Mouse (Mus musculus) forebrain, embryonic 14.5 days (tissue): Measurements from ENCODE around the gene Ten1. TPM values are rescaled to one million over a fixed set of nuclear protein-coding genes. Genes with fewer than 3 reads are reported as not detected.

Experiments
- ATAC-seq: fragments of 200-750 bp; cut with Nextera tagmentation; 2 replicates; pipeline ENCODE4 v1.8.0; 2017; ENCODE audit warnings: mild to moderate bottlenecking, moderate library complexity
- DNase-seq: peaks from one replicate; pipeline ENCODE4 v3.0.0-alpha.2; 2015; ENCODE audit warnings: low spot score
- H3K27ac ChIP-seq: fragments of 300-500 bp; sonication (generic); 2 replicates; pipeline ENCODE4 v1.5.1; 2014; ENCODE audit warnings: low read depth, mild to moderate bottlenecking, control low read depth, low read length, moderate library complexity
- H3K27me3 ChIP-seq: fragments of 300-500 bp; sonication (generic); replicated peaks from 2 replicates; pipeline ENCODE4 v1.6.1; 2014; ENCODE audit warnings: low read length, control low read depth, mixed read lengths; ENCODE audit not compliant: control insufficient read depth, insufficient read depth
- H3K36me3 ChIP-seq: fragments of 300-500 bp; sonication (generic); 2 replicates; pipeline ENCODE4 v1.6.1; 2014; ENCODE audit warnings: low read length, control low read depth; ENCODE audit not compliant: control insufficient read depth, insufficient read depth
- H3K4me1 ChIP-seq: fragments of 300-500 bp; sonication (generic); 2 replicates; pipeline ENCODE4 v1.6.1; 2014; ENCODE audit warnings: antibody characterized with exemption, low read length, control low read depth; ENCODE audit not compliant: control insufficient read depth, insufficient read depth
- H3K4me2 ChIP-seq: fragments of 300-500 bp; sonication (generic); 2 replicates; pipeline ENCODE4 v1.6.1; 2014; ENCODE audit warnings: mild to moderate bottlenecking, control low read depth, low read length
- H3K4me3 ChIP-seq: fragments of 300-500 bp; sonication (generic); 2 replicates; pipeline ENCODE4 v1.5.1; 2014; ENCODE audit warnings: low read depth, low read length, control low read depth
- H3K9ac ChIP-seq: fragments of 300-500 bp; sonication (generic); 2 replicates; pipeline ENCODE4 v1.6.1; 2014; ENCODE audit warnings: mild to moderate bottlenecking, low read length, control low read depth, moderate library complexity
- H3K9me3 ChIP-seq: fragments of 300-500 bp; sonication (generic); replicated peaks from 2 replicates; pipeline ENCODE4 v1.6.1; 2016; ENCODE audit warnings: low read length, control low read depth, mixed read lengths; ENCODE audit not compliant: control insufficient read depth
- WGBS: fragments of 180-500 bp; shearing (Covaris S2); extraction: QIAGEN DNeasy Blood & Tissue Kit; methylation state at CpG from one replicate; pipeline ENCODE4 v1.1.7; 2014; 5-methylcytosine and 5-hydroxymethylcytosine counted together
- polyA plus RNA-seq: library from polyadenylated mRNA; unstranded; fragments of >200 nt; fragmentation: Nextera tagmentation; extraction: Ambion mirVana; gene quantifications from 2 replicates; pipeline ENCODE4 v1.2.1, GENCODE M21; 2014

Ten1 gene
- polyA plus RNA-seq: 81.8 and 83.2 TPM in 2 replicates

DNA sequence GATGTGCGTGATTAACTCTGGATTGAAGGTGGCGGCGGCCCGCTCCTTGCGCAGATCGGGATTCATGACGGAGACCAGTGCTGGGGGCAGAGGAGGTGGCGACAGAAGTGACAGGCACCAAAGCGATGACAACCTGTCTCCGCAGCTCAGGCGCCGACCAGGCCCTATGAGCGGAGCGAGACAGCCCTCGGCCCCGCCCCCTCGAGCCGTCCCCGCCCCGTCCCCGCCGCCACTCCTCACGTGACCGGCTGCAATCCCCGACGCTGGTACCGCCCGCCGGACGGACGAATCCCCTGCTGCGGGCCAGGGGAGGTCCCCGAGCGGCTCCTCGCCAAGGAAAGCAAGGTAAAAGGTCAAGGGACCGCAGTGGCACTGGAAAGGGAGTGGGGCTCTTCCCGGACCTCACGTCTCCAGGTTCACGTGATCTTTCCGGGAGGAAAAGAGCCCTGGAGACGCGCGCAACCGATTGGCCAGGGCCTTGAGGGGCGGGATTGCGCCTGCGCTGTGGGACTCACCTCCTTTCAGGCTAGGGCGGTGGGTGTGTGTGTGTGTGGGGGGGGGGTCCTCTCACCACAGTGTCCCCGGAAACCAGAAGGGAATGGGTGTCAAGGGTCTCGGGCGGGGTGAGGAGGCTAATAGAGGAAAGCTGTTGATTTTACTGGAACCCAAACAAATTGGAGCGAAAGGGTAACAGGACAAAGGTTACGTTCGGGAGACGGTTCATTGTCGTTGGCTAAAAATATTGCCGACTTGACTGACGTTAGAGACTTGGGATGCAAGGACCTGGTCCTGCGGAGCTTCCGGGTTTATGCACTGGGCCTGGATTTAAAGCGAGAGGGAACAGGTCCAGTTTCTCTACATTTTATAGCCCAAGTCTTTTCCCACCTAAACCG, at the start of gene Ten1, which contains the start of gene Acox1:
TSS of gene Ten1 (plus strand) at position 217 of the 893 bp plus-strand sequence.
TSS of gene Acox1 (minus strand) at position 407 of the 893 bp plus-strand sequence.
- peak within 1 kb of the TSS; percentile 74 for H3K4me3 ChIP-seq
- no peaks in the 10 kb centered on the region for H3K9me3 ChIP-seq
- H3K4me1 ChIP-seq: peaks cover 13% of the 10 kb centered on the region
- H3K27ac ChIP-seq: peak within 1 kb of the TSS; percentile 93
- DNase-seq (peak; percentile 98), ATAC-seq (peak; percentile 99)
- H3K9ac ChIP-seq: peak within 1 kb of the TSS; percentile 88
- WGBS: under 1% methylated on average over 62 of the region's 62 CpGs
- 0 out of 2 replicates have a peak, but pooled peaks cover 9% of the 10 kb centered on the region for H3K36me3 ChIP-seq
- H3K27me3 ChIP-seq: no peaks in the 10 kb centered on the region
- peak within 1 kb of the TSS; percentile 74 for H3K4me2 ChIP-seq

DNA sequence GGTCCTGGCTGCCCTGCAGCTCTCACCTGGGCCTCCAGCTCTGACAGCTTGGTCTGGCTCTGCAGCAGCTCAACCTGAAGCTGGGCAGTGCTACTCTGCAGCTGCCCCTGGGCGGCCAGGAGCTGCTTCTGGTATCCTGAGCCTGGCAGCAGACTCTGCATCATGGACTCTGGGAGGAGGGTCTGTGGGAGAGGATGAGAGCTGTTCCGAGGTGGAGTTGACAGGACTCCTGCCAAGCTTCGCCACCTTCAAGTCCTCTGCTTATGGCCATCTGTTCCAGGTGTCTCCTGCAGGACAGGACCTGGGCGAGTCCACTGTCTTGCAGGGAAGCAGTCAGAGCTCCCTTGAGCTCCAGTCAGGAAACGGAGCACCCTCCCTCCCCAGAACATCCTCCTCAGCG, 49.3 kb upstream of the Ten1 start:
- H3K27ac ChIP-seq: no peak overlapping the region
- no peaks in the 10 kb centered on the region for H3K4me1 ChIP-seq
- 90% methylated on average over 6 of the region's 6 CpGs for WGBS
- H3K4me3 ChIP-seq: no peak overlapping the region
- H3K4me2 ChIP-seq: no peak overlapping the region
- H3K9me3 ChIP-seq: no peaks in the 10 kb centered on the region
- ATAC-seq (no peak), DNase-seq (no peak)
- H3K36me3 ChIP-seq: peaks cover 100% of the 10 kb centered on the region
- H3K9ac ChIP-seq: no peak overlapping the region
- no peaks in the 10 kb centered on the region for H3K27me3 ChIP-seq

DNA sequence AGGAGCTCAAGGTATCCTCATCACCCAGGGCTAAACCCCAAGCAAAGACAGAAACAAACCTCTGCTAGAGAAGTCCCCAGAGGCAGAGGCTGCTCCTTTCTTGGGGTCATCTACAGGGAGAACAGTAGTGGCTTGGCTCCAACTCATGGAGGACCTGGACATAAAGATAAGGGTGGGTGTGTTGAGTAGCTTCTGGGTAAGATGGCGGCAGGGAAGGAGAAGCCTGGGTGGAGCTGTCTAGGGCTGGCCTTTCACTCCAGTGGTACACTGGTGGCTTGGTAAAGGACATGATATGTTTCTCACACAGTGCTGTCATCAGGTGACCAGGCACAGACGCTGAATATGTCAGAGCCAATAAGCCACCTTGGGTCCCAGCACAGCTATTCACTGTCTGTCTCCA, 47.7 kb upstream of the Ten1 start:
- no peaks in the 10 kb centered on the region for H3K27me3 ChIP-seq
- no peaks in the 10 kb centered on the region for H3K4me1 ChIP-seq
- H3K36me3 ChIP-seq: peaks cover 100% of the 10 kb centered on the region
- H3K4me2 ChIP-seq: no peak overlapping the region
- H3K9ac ChIP-seq: no peak overlapping the region
- H3K9me3 ChIP-seq: no peaks in the 10 kb centered on the region
- DNase-seq: no peak
- H3K4me3 ChIP-seq: no peak overlapping the region
- no peak for ATAC-seq
- H3K27ac ChIP-seq: no peak overlapping the region
- 94% methylated on average over 2 of the region's 2 CpGs for WGBS

DNA sequence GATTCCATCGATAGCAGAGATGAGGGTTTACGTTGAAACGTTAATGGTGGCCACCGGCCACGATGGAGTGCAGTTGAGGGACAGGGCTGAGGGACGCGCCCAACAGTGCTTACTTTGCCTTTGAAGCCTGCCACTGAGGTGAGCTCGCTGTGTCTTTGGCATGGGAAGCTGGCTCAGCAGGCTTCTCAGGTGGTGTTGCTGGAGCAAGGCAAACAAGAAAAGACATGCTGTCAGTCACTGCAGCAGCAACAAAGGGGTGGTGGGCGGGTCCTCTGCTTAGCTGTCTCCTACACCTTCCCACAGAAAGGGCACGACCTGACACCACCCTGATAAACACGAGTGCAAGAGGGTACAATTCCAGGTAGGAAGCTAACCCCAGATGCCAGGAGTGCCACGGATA, 37.3 kb upstream of the Ten1 start:
- 74% methylated on average over 12 of the region's 12 CpGs for WGBS
- Histone ChIP-seq H3K4me3 (no peak overlapping the region), H3K9me3 (no peaks in the 10 kb centered on the region), H3K4me1 (peaks cover 4% of the 10 kb centered on the region), H3K9ac (no peak overlapping the region), H3K27ac (no peak overlapping the region), H3K36me3 (peaks cover 75% of the 10 kb centered on the region), H3K4me2 (no peak overlapping the region), H3K27me3 (no peaks in the 10 kb centered on the region)
- ATAC-seq: no peak
- DNase-seq: no peak

DNA sequence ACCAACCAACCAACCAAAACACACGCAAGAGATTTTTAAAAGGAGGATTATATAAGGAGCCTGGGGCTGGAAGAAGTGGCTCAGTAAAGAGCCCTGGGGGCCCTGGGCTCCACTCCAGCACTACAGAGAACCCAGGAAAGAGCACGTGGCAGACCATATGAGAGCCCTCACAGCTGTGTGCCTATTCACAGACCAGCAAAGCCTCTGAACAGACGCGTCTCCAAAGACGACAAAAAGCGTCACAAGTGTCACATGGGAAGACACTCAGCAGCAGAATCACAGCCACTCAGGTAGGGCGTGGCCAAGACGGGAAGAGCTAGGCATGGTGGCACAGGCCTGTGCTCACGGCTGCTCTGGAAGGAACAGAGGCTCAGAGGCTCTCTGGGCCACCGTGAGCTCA, 36.5 kb upstream of the Ten1 start:
- H3K4me2 ChIP-seq: no peak overlapping the region

DNA sequence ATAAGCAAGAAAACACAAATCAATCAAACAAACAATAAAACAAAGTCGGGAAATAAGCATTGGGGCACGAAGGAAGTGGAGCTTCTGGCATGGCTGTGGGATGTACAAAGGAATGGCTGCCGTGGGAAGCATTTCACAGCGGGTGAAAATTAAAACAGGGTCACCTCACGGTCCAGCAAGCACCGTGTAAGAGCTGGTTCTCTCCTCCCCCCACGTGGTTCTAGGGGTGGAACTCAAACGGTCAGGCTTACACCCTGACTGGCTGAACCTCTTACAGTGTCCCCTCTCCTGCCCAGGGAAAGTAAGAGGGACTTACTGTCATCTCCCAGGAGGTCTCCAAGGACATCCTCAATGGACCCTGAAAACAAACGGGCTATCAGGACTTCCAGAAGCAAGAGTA, 35.7 kb upstream of the Ten1 start:
- DNase-seq (no peak), ATAC-seq (no peak)
- Histone ChIP-seq H3K9me3 (no peaks in the 10 kb centered on the region), H3K4me3 (no peak overlapping the region), H3K27ac (no peak overlapping the region), H3K27me3 (no peaks in the 10 kb centered on the region), H3K36me3 (peaks cover 59% of the 10 kb centered on the region), H3K4me2 (no peak overlapping the region), H3K9ac (no peak overlapping the region), H3K4me1 (peaks cover 11% of the 10 kb centered on the region)
- 29% methylated on average over 9 of the region's 9 CpGs for WGBS

More for the DNA sequence above, 36.5 kb upstream of the Ten1 start:
- 63% methylated on average over 10 of the region's 10 CpGs for WGBS
- no peaks in the 10 kb centered on the region for H3K27me3 ChIP-seq
- peak; percentile 51 for DNase-seq
- H3K4me1 ChIP-seq: peaks cover 11% of the 10 kb centered on the region
- ATAC-seq: peak; percentile 48; the same call in 1 of the 2 replicates
- H3K27ac ChIP-seq: peak overlapping the region; percentile 39; the same call in 1 of the 2 replicates
- peaks cover 67% of the 10 kb centered on the region for H3K36me3 ChIP-seq
- no peak overlapping the region for H3K9ac ChIP-seq
- no peaks in the 10 kb centered on the region for H3K9me3 ChIP-seq
- no peak overlapping the region for H3K4me3 ChIP-seq

DNA sequence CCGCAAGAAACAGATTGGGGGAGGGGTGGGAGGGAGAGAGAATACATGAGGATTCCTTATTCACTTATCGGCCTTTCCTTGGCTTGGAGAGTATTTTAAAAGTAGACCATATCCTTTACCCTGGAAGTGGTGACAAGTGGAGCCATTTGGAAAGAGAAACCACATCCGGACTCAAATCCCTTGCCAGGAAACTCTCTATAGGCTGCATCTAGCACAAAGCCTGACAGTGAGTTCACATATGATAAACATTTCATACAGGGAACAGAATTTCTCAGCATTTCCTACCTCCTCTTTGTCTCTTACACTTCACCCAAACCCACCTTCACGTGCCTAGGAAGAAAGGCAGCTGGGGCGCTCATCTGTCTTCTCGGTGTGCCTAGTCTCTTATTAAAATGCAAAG, 31.4 kb upstream of the Ten1 start:
- peak overlapping the region; percentile 61 for H3K4me3 ChIP-seq
- no peak for ATAC-seq
- peak overlapping the region; percentile 70 for H3K4me2 ChIP-seq
- peaks cover 36% of the 10 kb centered on the region for H3K36me3 ChIP-seq
- peak overlapping the region; percentile 88 for H3K27ac ChIP-seq
- 7% methylated on average over 6 of the region's 6 CpGs for WGBS
- H3K9me3 ChIP-seq: no peaks in the 10 kb centered on the region
- peaks cover 11% of the 10 kb centered on the region for H3K4me1 ChIP-seq
- no peak for DNase-seq
- peak overlapping the region; percentile 89 for H3K9ac ChIP-seq
- H3K27me3 ChIP-seq: no peaks in the 10 kb centered on the region

DNA sequence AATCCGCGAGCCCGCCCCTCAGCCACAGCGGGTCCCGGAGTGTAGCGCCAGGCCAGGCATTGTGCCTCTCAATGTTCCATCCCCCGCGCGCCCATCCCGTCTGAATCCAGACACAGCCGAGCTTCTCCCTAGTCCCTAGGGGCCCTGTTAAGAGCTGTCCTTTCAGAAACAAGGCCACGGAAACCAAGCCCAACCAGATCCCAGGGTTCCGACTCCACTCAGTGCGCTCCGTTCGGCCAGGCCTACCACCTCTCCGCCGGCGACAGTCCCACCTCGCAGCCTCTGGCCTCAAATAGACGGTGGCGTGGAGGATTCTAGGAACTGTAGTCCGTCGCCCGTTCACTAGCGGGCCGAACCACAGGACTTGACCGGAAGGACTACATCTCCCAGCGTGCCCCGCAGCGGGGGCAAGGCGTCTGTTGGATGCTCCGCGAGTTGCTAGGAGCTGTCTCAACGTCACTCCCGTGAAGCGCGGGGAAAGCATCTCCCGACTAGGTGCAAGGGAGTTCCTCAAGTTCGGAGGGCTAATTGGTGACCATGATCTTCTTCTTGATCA, 30.7 kb upstream of the Ten1 start, which contains the start of gene Fbf1:
TSS of gene Fbf1 (minus strand) at position 283 of the 556 bp plus-strand sequence.
- ATAC-seq (peak; percentile 99), DNase-seq (peak; percentile 99)
- H3K4me3 ChIP-seq: peak within 1 kb of the TSS; percentile 61
- H3K4me1 ChIP-seq: peaks cover 11% of the 10 kb centered on the region
- H3K4me2 ChIP-seq: peak within 1 kb of the TSS; percentile 70
- peaks cover 44% of the 10 kb centered on the region for H3K36me3 ChIP-seq
- H3K27ac ChIP-seq: peak within 1 kb of the TSS; percentile 88
- H3K9me3 ChIP-seq: no peaks in the 10 kb centered on the region
- under 1% methylated on average over 40 of the region's 40 CpGs for WGBS
- peak within 1 kb of the TSS; percentile 89 for H3K9ac ChIP-seq
- no peaks in the 10 kb centered on the region for H3K27me3 ChIP-seq
